Mouse (Mus musculus) urinary bladder, postnatal 36 days (tissue): ENCODE measurements at regions not wholly inside any gene's neighbourhood (a gene's known extent, or its start where the extent isn't known, plus 50 kb on each side); places are given as distances from the start of the nearest gene placed in this dataset.

ENCODE experiments used
- DNase-seq, 2 experiments: peaks; one replicate each; pipeline ENCODE4 v3.0.0; 2022; ENCODE audit warnings: low spot score in 2 of 2, mixed read lengths in 1 of 2

- DNase-seq, result no peak
Measured at GRCm38 (mm10) chr6:98452277-98452676, 109.7 kb upstream of the Gm765 start.

GRCm38 (mm10) chr6:98435676-98436075 lies 93.1 kb upstream of the Gm765 start:
- DNase-seq, result no peak

- no peak for DNase-seq
Measured at GRCm38 (mm10) chr6:98433286-98433685, 90.7 kb upstream of the Gm765 start.

- no peak for DNase-seq
Measured at GRCm38 (mm10) chr6:98429120-98429519, 86.6 kb upstream of the Gm765 start.

GRCm38 (mm10) chr6:98402605-98403004 lies 60.1 kb upstream of the Gm765 start:
- DNase-seq, result no peak

- DNase-seq, result no peak
Measured at GRCm38 (mm10) chr6:98394589-98394988, 52.0 kb upstream of the Gm765 start.
